Mouse (Mus musculus) intestine, postnatal 0 days (tissue): Measurements from ENCODE around the gene Sh3bgrl2. TPM values are rescaled to one million over a fixed set of nuclear protein-coding genes. Genes with fewer than 3 reads are reported as not detected.
A peak's percentile ranks its signal among the peaks of the same experiment; 100 is the strongest.

Experiments
- ATAC-seq: fragments of 200-750 bp; cut with Nextera tagmentation; 2 replicates; pipeline ENCODE4 v1.8.0; 2017; ENCODE audit warnings: mild to moderate bottlenecking, moderate TSS enrichment, moderate library complexity
- H3K27ac ChIP-seq: fragments of 300-500 bp; sonication (generic); 2 replicates; pipeline ENCODE4 v1.5.1; 2014; ENCODE audit warnings: mild to moderate bottlenecking, low read depth, low read length, moderate library complexity
- H3K27me3 ChIP-seq: fragments of 300-500 bp; sonication (generic); replicated peaks from 2 replicates; pipeline ENCODE4 v1.6.1; 2014; ENCODE audit warnings: low read length, mixed read lengths; ENCODE audit not compliant: control insufficient read depth, insufficient read depth
- H3K36me3 ChIP-seq: fragments of 300-500 bp; sonication (generic); 2 replicates; pipeline ENCODE4 v1.6.1; 2014; ENCODE audit warnings: mild to moderate bottlenecking, moderate library complexity; ENCODE audit not compliant: control insufficient read depth, insufficient read depth
- H3K4me1 ChIP-seq: fragments of 300-500 bp; sonication (generic); replicated peaks from 2 replicates; pipeline ENCODE4 v1.6.1; 2014; ENCODE audit warnings: antibody characterized with exemption, low read length, mixed read lengths; ENCODE audit not compliant: control insufficient read depth, insufficient read depth
- H3K4me2 ChIP-seq: fragments of 300-500 bp; sonication (generic); replicated peaks from 2 replicates; pipeline ENCODE4 v1.6.1; 2014; ENCODE audit warnings: low read depth, mild to moderate bottlenecking, moderate library complexity
- H3K4me3 ChIP-seq: fragments of 300-500 bp; sonication (generic); 2 replicates; pipeline ENCODE4 v1.5.1; 2014; ENCODE audit warnings: low read depth, low read length
- H3K9ac ChIP-seq: fragments of 300-500 bp; sonication (generic); 2 replicates; pipeline ENCODE4 v1.6.1; 2014; ENCODE audit warnings: mild to moderate bottlenecking, low read depth, low read length
- H3K9me3 ChIP-seq: fragments of 300-500 bp; sonication (generic); 2 replicates; pipeline ENCODE4 v1.6.1; 2016; ENCODE audit warnings: mixed run types; ENCODE audit not compliant: control insufficient read depth
- CTCF ChIP-seq: sonication (generic); IDR thresholded peaks from 2 replicates; pipeline ENCODE4 v1.5.1; 2016; ENCODE audit warnings: low read depth, mild to moderate bottlenecking, control low read depth, antibody characterized with exemption, moderate library complexity
- WGBS: fragments of 180-500 bp; shearing (Covaris S2); extraction: QIAGEN DNeasy Blood & Tissue Kit; methylation state at CpG from one replicate; pipeline ENCODE4 v1.1.7; 2014; 5-methylcytosine and 5-hydroxymethylcytosine counted together
- polyA plus RNA-seq: library from polyadenylated mRNA; unstranded; fragments of >200 nt; fragmentation: Nextera tagmentation; extraction: Ambion mirVana; gene quantifications from 2 replicates; pipeline ENCODE4 v1.2.1, GENCODE M21; 2015

The Sh3bgrl2 gene
- polyA plus RNA-seq, 1 experiment from 2014 or later: 21.7 TPM

DNA sequence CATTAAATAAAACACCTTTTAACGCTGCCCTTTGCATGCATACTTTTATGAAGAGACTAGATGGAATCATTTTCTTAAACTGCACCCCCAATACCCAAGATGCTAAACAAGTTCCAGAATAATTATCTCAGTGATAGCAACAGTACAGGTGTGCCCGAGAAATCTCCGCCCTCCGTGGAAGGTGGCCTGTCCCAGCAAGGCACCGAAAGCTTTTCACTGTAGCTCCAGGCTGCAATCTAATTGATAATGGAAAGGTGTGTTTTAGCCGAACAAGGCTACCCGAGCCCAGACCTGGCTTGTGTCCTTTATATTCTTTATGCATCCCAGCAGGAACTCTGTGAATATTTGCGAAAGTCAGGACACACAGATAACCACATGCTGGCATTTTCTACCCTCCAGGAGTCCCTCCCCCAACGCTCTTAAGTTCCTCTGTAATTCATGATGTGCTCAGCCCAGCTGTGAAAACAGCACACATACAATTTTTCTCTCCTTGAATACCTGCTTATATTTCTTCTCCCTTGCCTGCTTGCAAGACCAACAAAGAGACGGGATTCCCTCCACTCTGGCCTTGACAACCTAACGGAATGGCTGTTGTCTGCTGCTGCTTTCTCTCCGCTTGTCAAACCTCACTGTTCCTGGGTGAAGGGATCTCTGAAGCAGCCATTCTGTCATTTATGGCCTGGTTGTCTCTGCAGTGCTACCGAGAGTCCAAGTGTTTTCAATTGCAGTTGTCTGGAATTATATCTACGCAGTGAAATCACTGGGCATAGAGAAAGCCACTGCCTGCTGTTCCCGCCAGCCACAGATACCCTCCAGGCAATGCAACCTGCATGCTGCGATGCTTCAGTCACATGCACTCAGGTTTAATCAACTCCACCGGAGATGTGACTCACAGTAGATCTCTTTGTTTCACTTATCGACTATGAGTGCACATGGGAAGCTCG lies 80.8 kb downstream of the Sh3bgrl2 start:
- Histone ChIP-seq H3K27ac (no peak overlapping the region), H3K4me1 (no peaks in the 10 kb centered on the region), H3K4me3 (no peak overlapping the region), H3K27me3 (no peaks in the 10 kb centered on the region), H3K9ac (no peak overlapping the region), H3K36me3 (no peaks in the 10 kb centered on the region), H3K9me3 (no peaks in the 10 kb centered on the region), H3K4me2 (peak overlapping the region; percentile 27; the same call in 1 of the 2 replicates)
- 36% methylated on average over 19 of the region's 19 CpGs for WGBS
- no peak for ATAC-seq
- TF ChIP-seq CTCF: no peak

GRCm38 (mm10) chr9:83630341-83630740 lies 82.2 kb downstream of the Sh3bgrl2 start:
- no peak overlapping the region for H3K27ac ChIP-seq
- 67% methylated on average over 6 of the region's 6 CpGs for WGBS
- H3K27me3 ChIP-seq: no peaks in the 10 kb centered on the region
- no peak overlapping the region for H3K4me2 ChIP-seq
- H3K9ac ChIP-seq: no peak overlapping the region
- TF ChIP-seq CTCF: no peak
- no peaks in the 10 kb centered on the region for H3K4me1 ChIP-seq
- H3K4me3 ChIP-seq: no peak overlapping the region
- H3K9me3 ChIP-seq: no peaks in the 10 kb centered on the region
- H3K36me3 ChIP-seq: no peaks in the 10 kb centered on the region
- no peak for ATAC-seq

DNA sequence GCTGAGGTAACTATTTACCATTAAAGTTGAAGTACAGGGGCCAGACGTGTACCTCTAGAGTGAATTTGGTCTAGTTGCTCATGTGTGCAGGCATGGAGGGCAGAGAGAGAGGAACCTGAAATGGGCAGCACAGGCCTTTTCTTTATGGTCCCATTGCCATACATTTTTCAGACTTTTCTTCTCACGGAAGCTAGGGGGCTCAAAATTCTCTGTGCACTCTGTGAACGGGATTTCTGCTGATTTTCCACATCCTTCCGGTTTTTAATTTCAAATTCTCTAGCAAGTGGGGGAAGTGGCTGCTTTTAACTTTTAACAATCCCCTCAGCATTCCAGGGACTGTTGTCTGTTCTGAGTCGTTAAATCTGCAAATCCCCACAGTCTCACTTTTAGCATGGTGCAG lies 83.8 kb downstream of the Sh3bgrl2 start:
- H3K36me3 ChIP-seq: no peaks in the 10 kb centered on the region
- no peak overlapping the region for H3K9ac ChIP-seq
- no peaks in the 10 kb centered on the region for H3K9me3 ChIP-seq
- ATAC-seq: no peak
- peak; percentile 29; the same call in 1 of the 2 replicates for TF ChIP-seq CTCF
- no peaks in the 10 kb centered on the region for H3K27me3 ChIP-seq
- 45% methylated on average over 5 of the region's 5 CpGs for WGBS
- H3K4me2 ChIP-seq: no peak overlapping the region
- H3K4me3 ChIP-seq: no peak overlapping the region
- H3K4me1 ChIP-seq: no peaks in the 10 kb centered on the region
- no peak overlapping the region for H3K27ac ChIP-seq

DNA sequence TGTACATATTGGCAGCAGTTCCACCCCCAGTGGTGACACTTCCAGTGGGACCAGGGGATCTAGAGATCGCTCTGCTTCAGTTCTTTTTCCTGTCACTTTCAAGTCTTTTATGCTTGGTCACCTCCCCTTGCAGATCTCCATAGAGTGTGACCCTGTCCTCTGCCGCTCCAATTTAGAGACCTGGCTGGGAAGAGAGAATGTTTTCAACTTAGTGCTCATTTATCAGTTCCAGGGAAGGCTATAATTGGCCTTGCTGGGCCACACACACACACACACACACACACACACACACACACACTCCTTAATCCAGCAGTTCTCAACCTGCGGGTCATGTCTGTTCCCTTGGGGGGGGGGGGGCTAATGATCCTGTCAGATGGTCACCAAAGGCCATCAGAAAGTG lies 86.6 kb downstream of the Sh3bgrl2 start:
- WGBS: 68% methylated on average over 3 of the region's 3 CpGs
- no peak overlapping the region for H3K27ac ChIP-seq
- H3K9me3 ChIP-seq: no peaks in the 10 kb centered on the region
- H3K4me2 ChIP-seq: no peak overlapping the region
- no peak for TF ChIP-seq CTCF
- H3K4me3 ChIP-seq: no peak overlapping the region
- no peaks in the 10 kb centered on the region for H3K36me3 ChIP-seq
- no peaks in the 10 kb centered on the region for H3K4me1 ChIP-seq
- ATAC-seq: no peak
- no peak overlapping the region for H3K9ac ChIP-seq
- H3K27me3 ChIP-seq: no peaks in the 10 kb centered on the region

DNA sequence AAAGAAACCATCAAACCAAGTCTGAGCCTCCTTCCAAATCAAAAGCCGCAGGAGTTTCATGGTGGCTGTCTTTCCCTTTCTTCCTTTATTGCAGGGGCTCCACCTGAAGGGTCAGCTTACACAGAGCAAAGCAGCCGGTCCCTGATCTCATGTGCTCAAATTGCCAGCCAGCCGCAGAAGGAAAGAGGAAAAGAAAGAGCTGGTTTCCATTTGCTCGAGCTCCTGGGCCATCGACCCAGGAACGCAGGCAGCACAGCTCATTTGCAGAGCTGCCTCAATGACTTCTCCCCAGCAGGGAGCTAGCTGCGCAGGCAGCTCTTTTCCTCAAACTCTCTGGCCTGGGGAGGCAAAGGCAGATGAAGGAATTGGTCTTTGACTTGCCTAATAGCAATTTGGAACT lies 87.9 kb downstream of the Sh3bgrl2 start:
- Histone ChIP-seq H3K4me3 (no peak overlapping the region), H3K27ac (no peak overlapping the region), H3K9me3 (no peaks in the 10 kb centered on the region), H3K4me1 (no peaks in the 10 kb centered on the region), H3K9ac (no peak overlapping the region), H3K36me3 (no peaks in the 10 kb centered on the region), H3K4me2 (no peak overlapping the region), H3K27me3 (no peaks in the 10 kb centered on the region)
- no peak for ATAC-seq
- 24% methylated on average over 7 of the region's 7 CpGs for WGBS
- TF ChIP-seq CTCF: no peak

DNA sequence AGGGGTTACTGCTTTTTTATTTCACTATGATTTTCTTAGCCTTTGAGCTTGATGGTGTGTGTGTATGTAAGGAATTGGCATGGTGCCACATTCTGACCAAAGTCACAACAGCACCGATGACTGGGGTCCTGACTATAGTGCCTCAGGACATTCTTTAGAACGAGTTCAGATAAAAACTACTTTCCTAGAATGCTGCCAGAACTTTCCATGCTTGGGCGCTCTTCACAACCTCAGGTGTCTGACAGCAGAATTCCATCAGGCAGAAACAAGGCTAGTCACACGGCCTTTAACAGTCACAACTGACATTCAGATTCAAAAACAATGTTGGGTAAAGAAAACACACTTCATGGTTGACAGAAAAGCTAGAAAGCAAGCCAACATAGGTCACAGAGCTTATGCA lies 95.0 kb downstream of the Sh3bgrl2 start:
- no peaks in the 10 kb centered on the region for H3K4me1 ChIP-seq
- 60% methylated on average over 4 of the region's 4 CpGs for WGBS
- TF ChIP-seq CTCF: no peak
- H3K9me3 ChIP-seq: no peaks in the 10 kb centered on the region
- H3K4me2 ChIP-seq: no peak overlapping the region
- H3K4me3 ChIP-seq: no peak overlapping the region
- no peak overlapping the region for H3K27ac ChIP-seq
- ATAC-seq: no peak
- no peaks in the 10 kb centered on the region for H3K27me3 ChIP-seq
- H3K9ac ChIP-seq: no peak overlapping the region
- H3K36me3 ChIP-seq: no peaks in the 10 kb centered on the region
